Mouse (Mus musculus) intestine, embryonic 14.5 days (tissue): ENCODE data around the gene Fstl1. TPM values are rescaled to one million over a fixed set of nuclear protein-coding genes. Genes with fewer than 3 reads are reported as not detected.

Experiments
- ATAC-seq: fragments of 200-750 bp; cut with Nextera tagmentation; replicated peaks from 2 replicates; pipeline ENCODE4 v1.8.0; 2017; ENCODE audit warnings: low read depth, moderate number of reproducible peaks, moderate TSS enrichment, moderate library complexity; ENCODE audit not compliant: low FRiP score, low TSS enrichment
- DNase-seq: peaks from one replicate; pipeline ENCODE4 v3.0.0-alpha.2; 2018; ENCODE audit warnings: low spot score
- H3K27ac ChIP-seq: fragments of 300-500 bp; sonication (generic); 2 replicates; pipeline ENCODE4 v1.5.1; 2014; ENCODE audit warnings: low read depth, mild to moderate bottlenecking, control low read depth
- H3K27me3 ChIP-seq: fragments of 300-500 bp; sonication (generic); replicated peaks from 2 replicates; pipeline ENCODE4 v1.6.1; 2014; ENCODE audit warnings: low read length, control low read depth; ENCODE audit not compliant: control insufficient read depth, insufficient read depth
- H3K36me3 ChIP-seq: fragments of 300-500 bp; sonication (generic); 2 replicates; pipeline ENCODE4 v1.6.1; 2014; ENCODE audit warnings: low read length, control low read depth; ENCODE audit not compliant: control insufficient read depth, insufficient read depth
- H3K4me1 ChIP-seq: fragments of 300-500 bp; sonication (generic); replicated peaks from 2 replicates; pipeline ENCODE4 v1.6.1; 2014; ENCODE audit warnings: low read length, control low read depth, mixed read lengths; ENCODE audit not compliant: control insufficient read depth, insufficient read depth
- H3K4me2 ChIP-seq: fragments of 300-500 bp; sonication (generic); 2 replicates; pipeline ENCODE4 v1.6.1; 2014; ENCODE audit warnings: low read length
- H3K4me3 ChIP-seq: fragments of 300-500 bp; sonication (generic); 2 replicates; pipeline ENCODE4 v1.5.1; 2014; ENCODE audit warnings: low read depth, low read length, control low read depth, mixed read lengths
- H3K9ac ChIP-seq: fragments of 300-500 bp; sonication (generic); 2 replicates; pipeline ENCODE4 v1.6.1; 2014; ENCODE audit warnings: mild to moderate bottlenecking, low read length
- H3K9me3 ChIP-seq: fragments of 300-500 bp; sonication (generic); 2 replicates; pipeline ENCODE4 v1.6.1; 2016; ENCODE audit warnings: low read length, control low read depth; ENCODE audit not compliant: control insufficient read depth
- WGBS: fragments of 180-500 bp; shearing (Covaris S2); extraction: QIAGEN DNeasy Blood & Tissue Kit; methylation state at CpG from one replicate; pipeline ENCODE4 v1.1.7; 2014; 5-methylcytosine and 5-hydroxymethylcytosine counted together
- polyA plus RNA-seq: library from polyadenylated mRNA; unstranded; fragments of >200 nt; fragmentation: Nextera tagmentation; extraction: Ambion mirVana; gene quantifications from 2 replicates; pipeline ENCODE4 v1.2.1, GENCODE M21; 2014

Gene Fstl1
- polyA plus RNA-seq, 1 experiment from 2014 or later, result 307 TPM

DNA sequence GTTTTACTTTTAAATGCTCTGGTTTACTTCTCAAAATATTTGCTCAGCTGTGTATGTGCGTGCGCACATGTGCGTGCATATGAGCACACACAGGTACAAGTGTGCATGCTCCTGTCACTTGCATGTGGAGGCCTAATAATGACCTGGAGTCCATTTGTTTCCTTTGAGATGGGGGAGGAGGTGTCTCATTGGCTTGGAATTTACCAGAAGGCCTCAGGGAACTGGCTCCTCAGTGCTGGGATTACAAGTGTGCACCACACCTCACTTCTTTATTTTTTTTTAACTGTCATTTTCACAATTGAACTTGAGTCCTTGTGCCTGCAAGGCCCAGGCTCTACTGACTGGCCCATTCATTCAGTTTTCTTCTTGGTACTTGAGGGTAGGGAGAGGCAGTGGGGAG is 100.7 kb downstream of the Fstl1 start:
- no peaks in the 10 kb centered on the region for H3K9me3 ChIP-seq
- no peaks in the 10 kb centered on the region for H3K27me3 ChIP-seq
- H3K9ac ChIP-seq, result no peak overlapping the region
- no peak overlapping the region for H3K27ac ChIP-seq
- H3K36me3 ChIP-seq, result peaks cover 45% of the 10 kb centered on the region
- ATAC-seq (no peak), DNase-seq (no peak)
- WGBS, result 99% methylated on average over 3 of the region's 3 CpGs
- no peaks in the 10 kb centered on the region for H3K4me1 ChIP-seq
- no peak overlapping the region for H3K4me2 ChIP-seq
- H3K4me3 ChIP-seq, result no peak overlapping the region

DNA sequence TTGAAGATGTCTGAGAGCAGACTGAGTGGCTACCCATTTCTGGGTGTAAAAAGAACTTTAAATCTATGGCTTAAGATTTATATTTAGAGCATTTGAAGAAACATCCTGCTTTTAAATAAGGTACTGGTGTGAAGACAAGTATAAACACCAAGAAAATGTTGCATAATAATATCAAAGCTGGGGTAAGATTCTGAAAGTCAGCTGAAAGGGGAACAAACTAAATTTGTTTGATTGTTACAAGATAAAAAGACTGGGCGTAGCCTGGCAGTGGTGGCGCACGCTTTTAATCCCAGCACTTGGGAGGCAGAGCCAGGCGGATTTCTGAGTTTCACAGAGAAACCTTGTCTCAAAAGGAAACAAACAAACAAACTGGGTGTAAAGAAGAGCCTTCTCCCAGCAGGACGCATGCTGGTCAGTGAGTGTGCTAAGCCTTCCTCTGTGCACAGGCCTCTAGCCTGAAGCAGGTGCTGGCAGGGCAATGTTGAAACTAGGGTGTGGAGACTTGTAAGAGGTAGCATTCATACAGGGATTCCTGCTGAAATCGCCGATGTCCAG is 102.4 kb downstream of the Fstl1 start:
- peaks cover 59% of the 10 kb centered on the region for H3K36me3 ChIP-seq
- no peak overlapping the region for H3K4me2 ChIP-seq
- ATAC-seq (no peak), DNase-seq (no peak)
- H3K4me3 ChIP-seq, result no peak overlapping the region
- 92% methylated on average over 7 of the region's 7 CpGs for WGBS
- no peaks in the 10 kb centered on the region for H3K27me3 ChIP-seq
- no peak overlapping the region for H3K27ac ChIP-seq
- H3K9me3 ChIP-seq, result no peaks in the 10 kb centered on the region
- no peaks in the 10 kb centered on the region for H3K4me1 ChIP-seq
- H3K9ac ChIP-seq, result no peak overlapping the region

DNA sequence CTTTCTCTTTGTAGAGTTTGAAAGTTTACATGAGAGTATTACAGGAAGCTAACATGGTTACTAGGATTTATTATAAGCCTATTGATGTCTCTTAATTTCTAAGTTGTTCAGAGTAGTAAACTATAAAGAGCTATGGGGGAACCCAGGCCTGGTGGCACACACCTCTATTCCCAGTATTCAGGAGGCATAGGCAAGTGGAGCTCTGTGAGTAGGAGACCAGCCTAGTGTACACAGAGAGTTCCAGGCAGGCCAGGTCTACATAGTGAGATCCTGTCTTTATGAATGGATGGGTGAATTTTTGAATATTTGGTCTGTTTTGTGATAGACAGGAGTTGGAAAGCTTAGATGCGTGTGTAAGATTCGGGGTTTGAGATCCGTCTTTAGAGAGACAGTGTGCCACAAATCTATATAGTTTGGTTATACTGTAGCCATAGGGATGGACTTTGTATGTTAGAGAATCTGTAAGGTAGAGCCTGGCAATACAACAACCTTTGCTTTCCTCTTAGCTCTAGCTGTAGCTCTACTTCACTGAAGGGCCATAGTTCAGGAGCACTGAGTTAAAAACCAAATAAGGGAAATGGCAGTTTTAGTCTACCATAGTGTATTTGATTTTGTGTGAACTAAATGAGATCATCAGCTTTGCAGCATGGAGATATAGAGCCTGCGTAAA is 103.2 kb downstream of the Fstl1 start:
- Histone ChIP-seq H3K4me3 (no peak overlapping the region), H3K9ac (no peak overlapping the region), H3K36me3 (peaks cover 59% of the 10 kb centered on the region), H3K4me1 (no peaks in the 10 kb centered on the region), H3K9me3 (no peaks in the 10 kb centered on the region), H3K27ac (no peak overlapping the region), H3K27me3 (no peaks in the 10 kb centered on the region), H3K4me2 (no peak overlapping the region)
- ATAC-seq (no peak), DNase-seq (no peak)
- WGBS, result 96% methylated on average over 4 of the region's 4 CpGs

DNA sequence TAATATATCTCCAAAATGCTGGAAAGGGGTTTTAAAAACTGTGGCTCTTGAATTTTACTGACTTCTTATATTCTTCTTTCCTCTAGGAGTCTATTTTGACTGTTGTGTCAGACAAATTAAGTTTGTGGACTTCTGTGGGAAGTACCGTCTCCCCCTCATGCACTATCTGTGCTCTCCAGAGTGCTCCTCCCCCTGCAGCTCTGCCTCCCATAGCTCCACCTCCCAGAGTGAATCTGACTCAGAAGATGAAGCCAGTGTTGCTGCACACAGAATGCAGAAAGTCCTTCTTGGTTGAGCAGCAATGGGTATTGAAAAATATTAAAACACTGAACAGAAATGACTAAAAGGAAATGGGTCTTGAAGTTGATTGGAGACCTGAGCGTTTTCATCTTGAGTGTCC is 104.5 kb downstream of the Fstl1 start:
- Histone ChIP-seq H3K27me3 (no peaks in the 10 kb centered on the region), H3K4me1 (no peaks in the 10 kb centered on the region), H3K9ac (no peak overlapping the region), H3K9me3 (no peaks in the 10 kb centered on the region), H3K4me3 (no peak overlapping the region), H3K4me2 (no peak overlapping the region), H3K27ac (no peak overlapping the region), H3K36me3 (peaks cover 59% of the 10 kb centered on the region)
- 73% methylated on average over 2 of the region's 2 CpGs for WGBS
- DNase-seq (no peak), ATAC-seq (no peak)

Other genes starting within 250 kb of the Fstl1 start
- gene Gtf2e1, start 237.1 kb upstream of the Fstl1 start, polyA plus RNA-seq, result 24.6 and 28.3 TPM in 2 replicates
- 28.1 and 32.8 TPM in 2 replicates for gene Rabl3, start 237.0 kb upstream of the Fstl1 start, polyA plus RNA-seq
- gene Hgd, start 196.7 kb upstream of the Fstl1 start, polyA plus RNA-seq, result 0.11 and 0.24 TPM in 2 replicates
- 58.1 and 67.1 TPM in 2 replicates for gene Ndufb4, start 122.4 kb upstream of the Fstl1 start, polyA plus RNA-seq
- gene Gm36028, start 84.3 kb downstream of the Fstl1 start, polyA plus RNA-seq, result not detected in 2 replicates
- 56.2 and 59.7 TPM in 2 replicates for gene Lrrc58, start 91.5 kb downstream of the Fstl1 start, polyA plus RNA-seq
- 0.42 and 0.61 TPM in 2 replicates for gene Gpr156, start 139.6 kb downstream of the Fstl1 start, polyA plus RNA-seq